Mouse (Mus musculus) common myeloid progenitor, adult 5-6 weeks (primary cell): ENCODE data around the gene Nim1k. TPM values are rescaled to one million over a fixed set of nuclear protein-coding genes. Genes with fewer than 3 reads are reported as not detected.
A peak's percentile ranks its signal among the peaks of the same experiment; 100 is the strongest.
"Not testable (repeated sequence)": the region's sequence is repeated elsewhere in the genome, so short reads cannot be mapped to it uniquely, and the experiment has no call there.

Experiments used
- ATAC-seq: replicated peaks from 2 replicates; pipeline ENCODE4 v1.8.0; 2016; ENCODE audit warnings: low read depth, mild to moderate bottlenecking, moderate TSS enrichment, inconsistent platforms; ENCODE audit not compliant: poor library complexity, severe bottlenecking
- total RNA-seq: library from RNA; stranded (forward); fragments of 200-1000, 187-1606 nt; gene quantifications from 2 replicates; pipeline ENCODE4 v1.2.3, GENCODE M21; 2017

The Nim1k gene
- total RNA-seq, 1 experiment from 2014 or later = 2.8 TPM

DNA sequence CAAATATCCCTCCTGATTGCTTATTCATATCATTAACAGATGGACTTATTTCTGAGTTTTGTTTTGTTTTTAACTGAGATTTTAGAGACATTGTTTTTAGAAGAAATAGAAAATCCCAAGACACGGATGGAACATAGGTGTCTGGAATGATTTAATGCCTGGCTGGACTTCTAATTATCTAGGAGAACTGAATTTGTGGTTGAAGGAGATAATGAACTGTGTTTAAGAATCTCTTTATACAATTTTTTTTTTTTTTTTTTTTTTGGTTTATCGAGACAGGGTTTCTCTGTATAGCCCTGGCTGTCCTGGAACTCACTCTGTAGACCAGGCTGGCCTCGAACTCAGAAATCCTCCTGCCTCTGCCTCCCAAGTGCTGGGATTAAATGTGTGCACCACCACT, 63.7 kb downstream of the Nim1k start:
- ATAC-seq = not testable (repeated sequence)

DNA sequence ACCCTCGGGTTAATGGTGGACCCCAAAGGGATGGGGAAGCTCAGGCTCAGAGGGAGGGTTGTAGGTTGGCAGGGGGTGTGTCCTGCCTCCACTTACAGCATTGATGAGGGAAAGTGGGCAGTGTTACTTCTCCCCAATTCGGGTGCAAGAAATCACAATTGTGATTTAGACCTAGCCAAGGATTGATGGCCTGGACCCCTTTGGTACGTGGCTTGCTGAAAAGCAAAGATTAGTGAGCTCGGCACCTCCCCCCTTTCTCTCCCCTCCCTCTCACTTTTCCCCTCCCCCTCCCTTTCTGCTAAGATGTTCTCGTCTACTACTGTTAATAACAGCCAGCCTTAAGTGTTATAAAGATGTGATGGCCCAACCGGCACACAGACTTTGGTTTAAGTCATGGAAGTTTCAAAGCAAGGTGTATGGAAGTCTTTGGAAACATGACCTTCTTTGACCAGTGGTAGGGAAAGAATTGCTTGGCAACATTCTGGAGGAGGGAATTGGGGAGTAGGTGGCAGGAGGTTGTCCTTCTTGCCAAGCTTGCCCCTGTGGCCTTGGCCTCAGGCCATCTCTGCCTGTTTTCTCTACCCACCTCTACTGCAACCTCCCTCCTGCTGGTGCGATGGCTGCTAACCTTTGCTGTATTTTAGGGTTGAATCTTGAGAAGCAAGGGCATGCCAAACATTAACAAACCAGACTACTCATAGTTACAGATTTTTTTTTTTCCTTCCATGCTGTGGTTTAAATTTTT, 64.6 kb downstream of the Nim1k start:
- ATAC-seq = peak; percentile 6; the same call in 1 of the 2 replicates

DNA sequence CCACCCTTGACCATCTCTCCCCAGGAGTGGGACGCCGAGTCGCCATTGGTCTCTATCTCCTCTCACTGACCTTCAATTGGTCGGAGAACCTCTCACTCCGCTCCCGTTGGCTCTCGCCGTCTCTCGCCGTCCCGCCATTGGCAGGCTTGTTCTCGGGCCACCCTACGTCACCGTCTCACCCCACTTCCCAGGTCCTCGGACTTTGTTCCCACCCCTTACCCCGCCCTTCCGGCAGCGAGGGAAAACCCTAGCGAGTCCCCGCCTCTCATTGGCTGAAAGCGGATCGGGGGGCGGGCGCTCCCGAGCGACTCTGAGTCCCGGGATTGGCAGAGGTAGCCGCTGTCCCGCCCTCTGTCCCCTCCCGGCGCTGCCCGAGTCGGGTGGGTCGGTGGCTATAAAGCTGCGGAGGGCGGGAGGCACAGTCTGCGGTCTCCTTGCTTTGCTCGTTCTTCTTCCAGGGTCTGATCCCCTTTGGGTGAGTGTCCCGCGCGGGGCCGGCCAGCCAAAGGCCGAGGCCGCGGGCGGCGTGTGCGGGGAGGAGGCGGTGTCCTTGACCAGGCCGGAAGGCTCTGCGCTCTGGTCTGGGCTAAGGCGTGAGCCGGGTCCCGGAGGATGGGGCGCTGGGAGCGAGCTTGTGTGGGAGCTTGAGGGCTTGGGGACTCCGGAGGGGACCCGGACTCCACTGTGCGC, 65.5 kb downstream of the Nim1k start, which contains the start of gene Hmgcs1:
TSS of gene Hmgcs1 (plus strand) at position 341 of the 690 bp plus-strand sequence.
- peak; percentile 98 for ATAC-seq

DNA sequence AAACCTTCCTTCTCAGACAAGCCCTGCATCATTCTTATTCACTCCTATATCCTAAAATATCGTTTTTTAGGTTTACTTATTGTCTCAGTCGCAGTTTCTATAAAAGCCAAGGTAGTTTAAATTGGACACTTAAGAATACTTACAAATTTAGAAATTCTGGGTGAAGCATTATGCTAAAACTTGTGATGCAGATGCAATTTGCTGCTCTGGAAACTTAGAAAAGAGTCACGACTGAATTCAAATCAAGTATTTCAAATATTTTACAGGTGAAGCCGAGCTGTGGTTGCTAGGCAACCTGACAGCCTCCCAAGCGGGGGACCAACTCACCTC, 66.0 kb downstream of the Nim1k start:
- ATAC-seq = no peak

DNA sequence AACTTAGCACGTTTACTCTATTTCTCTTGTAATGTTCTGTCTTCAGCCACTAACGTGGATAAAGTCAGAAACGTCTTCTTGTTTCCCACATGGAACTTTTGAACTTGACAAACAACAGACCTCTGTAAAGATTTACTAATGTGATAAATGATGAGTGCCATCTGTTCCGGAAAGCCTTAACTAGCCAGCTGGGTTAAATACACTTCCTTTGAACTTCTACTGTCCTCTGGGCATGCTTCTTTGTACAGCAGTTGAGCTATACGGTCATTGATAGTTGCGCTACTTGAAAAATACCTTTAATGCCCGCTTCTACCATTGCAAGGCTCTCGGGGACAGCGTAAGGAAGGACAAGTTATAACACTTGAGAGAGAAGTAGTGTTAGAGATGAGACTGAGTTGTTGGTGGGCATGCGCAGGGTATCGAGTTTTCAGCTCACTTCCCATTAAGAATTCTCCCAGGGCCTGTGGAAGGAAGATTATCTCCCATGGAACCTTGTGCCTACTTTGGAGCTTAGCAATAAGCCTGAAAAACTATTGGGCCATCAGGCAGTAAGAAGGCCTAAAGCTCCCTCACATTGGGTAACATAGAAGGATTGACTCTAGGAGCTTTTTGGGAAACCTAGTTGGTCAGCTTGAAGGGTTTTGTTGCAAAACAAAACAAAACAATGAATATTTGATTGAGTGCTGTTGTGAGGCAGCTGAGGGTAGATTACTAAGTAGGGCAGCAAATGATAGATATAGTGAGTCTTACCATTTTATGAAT, 71.1 kb downstream of the Nim1k start:
- ATAC-seq = no peak

DNA sequence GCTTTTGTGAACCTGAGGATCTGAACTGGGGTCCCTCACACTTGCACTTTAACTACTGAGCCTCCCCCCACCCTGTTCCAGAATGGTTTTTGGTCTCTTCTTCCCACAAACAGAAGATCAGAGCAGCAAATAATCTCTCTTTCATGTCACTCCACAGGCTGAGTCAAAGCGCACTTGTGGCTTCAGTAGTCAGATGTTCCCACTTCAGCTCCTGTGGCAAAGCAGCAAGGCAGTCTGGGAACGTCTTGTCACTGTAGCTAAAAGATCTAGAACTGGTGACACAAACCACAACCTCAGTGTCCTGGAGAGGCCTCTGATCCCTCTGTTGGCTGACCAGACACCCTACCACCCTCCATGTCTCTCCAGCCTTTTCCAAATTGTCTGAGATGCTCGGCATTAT, 74.5 kb downstream of the Nim1k start:
- no peak for ATAC-seq

DNA sequence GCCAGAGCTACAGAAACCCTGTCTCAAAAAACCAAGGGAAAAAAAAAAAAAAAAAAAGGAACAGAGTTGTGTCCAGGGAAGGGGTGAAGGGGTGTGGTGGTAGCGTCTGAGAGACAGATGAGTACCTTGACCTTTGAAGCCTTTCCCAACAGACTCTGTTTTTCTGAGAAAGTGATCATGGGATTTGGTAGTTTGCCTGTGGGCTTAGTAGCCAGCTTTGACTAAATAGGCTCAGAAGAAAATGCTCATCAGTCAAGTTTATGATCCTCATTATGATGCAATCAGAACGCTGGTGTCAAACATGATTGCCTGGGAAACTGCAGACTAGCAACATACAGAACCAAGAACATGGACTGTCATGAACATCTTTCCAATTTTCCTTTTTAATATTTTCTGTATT, 76.0 kb downstream of the Nim1k start:
- ATAC-seq = no peak

DNA sequence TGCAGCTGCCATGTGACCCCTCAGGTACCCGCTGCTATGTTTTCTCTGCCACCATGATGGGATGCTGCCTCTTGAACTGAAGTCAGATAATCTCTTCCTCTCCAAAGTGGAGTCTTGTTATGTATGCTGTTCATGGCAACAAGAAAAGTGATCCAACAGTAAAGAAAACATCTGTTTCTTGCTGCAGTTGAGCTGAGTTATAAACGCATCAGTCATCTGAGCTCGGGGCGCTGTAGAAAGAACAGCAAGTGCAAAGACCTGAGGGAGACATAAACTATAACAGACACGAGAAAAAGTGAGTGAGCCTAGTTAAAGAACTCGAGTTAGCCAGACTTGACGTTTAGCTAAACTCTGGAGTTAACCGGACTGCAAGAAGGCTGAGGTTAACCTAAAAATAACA, 76.9 kb downstream of the Nim1k start:
- ATAC-seq = no peak

DNA sequence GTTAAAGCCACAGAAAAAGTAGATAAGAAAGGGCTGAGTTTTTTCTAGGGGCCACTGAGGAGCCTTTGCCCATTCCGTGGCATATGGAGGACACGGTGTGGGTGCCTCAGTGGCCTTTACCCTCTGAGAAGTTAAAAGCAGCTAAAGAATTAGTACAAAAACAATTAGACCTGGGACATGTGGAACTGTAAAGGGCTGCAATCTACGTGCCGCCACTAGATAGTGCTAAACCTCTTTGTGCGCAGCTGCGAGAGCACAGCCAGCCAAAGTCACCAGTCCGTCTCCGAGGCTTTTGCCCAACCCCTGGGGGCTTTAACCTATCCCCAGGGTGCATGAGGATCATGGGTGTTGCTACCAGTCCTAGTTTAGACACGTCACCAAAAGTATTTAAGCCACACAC, 94.3 kb downstream of the Nim1k start:
- ATAC-seq = not testable (repeated sequence)

Other genes starting within 250 kb of the Nim1k start
- gene Ccl28, start 132.1 kb downstream of the Nim1k start, total RNA-seq = 0.46 TPM in 1 of 2 replicates, not detected in the other
- gene Hmgcs1, start 65.5 kb downstream of the Nim1k start, total RNA-seq = 32.2 and 34.3 TPM in 2 replicates
- gene Zfp131, start 35.0 kb upstream of the Nim1k start, total RNA-seq = 51.6 and 74.2 TPM in 2 replicates
- not detected in 2 replicates for gene AF067063, start 74.3 kb upstream of the Nim1k start, total RNA-seq
- not detected in 2 replicates for gene D13Ertd608e, start 80.1 kb upstream of the Nim1k start, total RNA-seq
- not detected in 2 replicates for gene Tcstv1, start 138.9 kb upstream of the Nim1k start, total RNA-seq
- gene Gm21761, start 173.4 kb upstream of the Nim1k start, total RNA-seq = 0.59 TPM in 1 of 2 replicates, not detected in the other
- gene B020031M17Rik, start 194.9 kb upstream of the Nim1k start, total RNA-seq = not detected in 2 replicates